Mouse (Mus musculus) brain, embryonic 14.5 days (tissue): ENCODE results near the gene Zfp768.

Experiments used
- CTCF ChIP-seq: fragments of 200-500 bp; IDR thresholded peaks from 2 replicates; pipeline ENCODE4 v1.5.1; 2012; ENCODE audit warnings: inconsistent platforms, mild to moderate bottlenecking, moderate library complexity, borderline replicate concordance; ENCODE audit not compliant: insufficient read depth, insufficient read length; ENCODE audit errors: extremely low read depth
- POLR2A ChIP-seq: fragments of 200-500 bp; IDR thresholded peaks from 2 replicates; pipeline ENCODE4 v1.6.1; 2012; ENCODE audit warnings: mild to moderate bottlenecking, inconsistent platforms, borderline replicate concordance; ENCODE audit not compliant: poor library complexity, insufficient read depth, insufficient read length, severe bottlenecking; ENCODE audit errors: extremely low read depth

DNA sequence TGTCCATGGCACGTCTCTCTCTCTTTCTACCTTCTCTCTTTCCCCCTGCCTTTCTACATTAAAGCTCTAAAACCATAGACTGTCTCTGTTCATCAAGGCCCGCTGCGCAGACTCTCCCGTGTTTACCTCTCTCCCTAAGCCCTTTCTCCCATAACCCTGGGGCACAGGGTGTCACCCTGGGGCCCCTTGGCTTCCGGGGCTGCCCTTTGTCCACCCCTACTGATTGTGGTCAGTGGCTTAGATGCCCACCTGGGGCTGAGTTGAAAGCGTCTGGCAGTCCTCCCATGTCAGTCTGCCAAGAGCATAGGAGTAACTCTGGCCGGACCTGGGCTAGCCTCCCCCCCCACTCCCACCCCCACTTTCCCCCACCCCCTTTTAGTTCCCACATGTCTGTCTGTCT is 44.9 kb upstream of the Zfp768 start:
- TF ChIP-seq POLR2A (no peak), CTCF (no peak)
